Mouse (Mus musculus): ENCODE results near the gene Notum.

The Notum gene

GRCm38 (mm10) chr11:120661076-120661460 is at the start of gene Notum:
Gene Notum (minus strand): TSS chr11:120661175.
- DNase-seq (ENCODE audit: low spot score): no peak

- DNase-seq (ENCODE audit: low spot score): no peak
Observed at GRCm38 (mm10) chr11:120710672-120711071, 49.7 kb upstream of the Notum start.

- no peak for DNase-seq (ENCODE audit: low spot score)
Observed at GRCm38 (mm10) chr11:120709551-120709950, 48.6 kb upstream of the Notum start.

- DNase-seq (ENCODE audit: low spot score): no peak
Observed at GRCm38 (mm10) chr11:120707969-120708368, 47.0 kb upstream of the Notum start.

GRCm38 (mm10) chr11:120707225-120707624 is 46.2 kb upstream of the Notum start:
- no peak for DNase-seq (ENCODE audit: low spot score)

- no peak for DNase-seq (ENCODE audit: low spot score)
Observed at GRCm38 (mm10) chr11:120706120-120706519, 45.1 kb upstream of the Notum start.

- no peak for DNase-seq (ENCODE audit: low spot score)
Observed at GRCm38 (mm10) chr11:120704486-120705325, 43.7 kb upstream of the Notum start.

GRCm38 (mm10) chr11:120703696-120704454 is 42.9 kb upstream of the Notum start:
- no peak for DNase-seq (ENCODE audit: low spot score)

GRCm38 (mm10) chr11:120697741-120698140 is 36.8 kb upstream of the Notum start:
- DNase-seq (ENCODE audit: low spot score): no peak

- DNase-seq (ENCODE audit: low spot score): no peak
Observed at GRCm38 (mm10) chr11:120696568-120696967, 35.6 kb upstream of the Notum start.

GRCm38 (mm10) chr11:120695641-120696040 is 34.7 kb upstream of the Notum start:
- no peak for DNase-seq (ENCODE audit: low spot score)

- no peak for DNase-seq (ENCODE audit: low spot score)
Observed at GRCm38 (mm10) chr11:120695184-120695583, 34.2 kb upstream of the Notum start.

GRCm38 (mm10) chr11:120693461-120693860 is 32.5 kb upstream of the Notum start:
- DNase-seq (ENCODE audit: low spot score): no peak

- no peak for DNase-seq (ENCODE audit: low spot score)
Observed at GRCm38 (mm10) chr11:120692471-120693011, 31.6 kb upstream of the Notum start.

GRCm38 (mm10) chr11:120689365-120689764 is 28.4 kb upstream of the Notum start:
- no peak for DNase-seq (ENCODE audit: low spot score)

GRCm38 (mm10) chr11:120686650-120687272 is 25.8 kb upstream of the Notum start:
- no peak for DNase-seq (ENCODE audit: low spot score)

GRCm38 (mm10) chr11:120684660-120685059 is 23.7 kb upstream of the Notum start:
- no peak for DNase-seq (ENCODE audit: low spot score)

GRCm38 (mm10) chr11:120684086-120684485 is 23.1 kb upstream of the Notum start:
- no peak for DNase-seq (ENCODE audit: low spot score)

- no peak for DNase-seq (ENCODE audit: low spot score)
Observed at GRCm38 (mm10) chr11:120683536-120683935, 22.6 kb upstream of the Notum start.

GRCm38 (mm10) chr11:120682683-120683082 is 21.7 kb upstream of the Notum start:
- no peak for DNase-seq (ENCODE audit: low spot score)

GRCm38 (mm10) chr11:120679909-120680308 is 18.9 kb upstream of the Notum start:
- DNase-seq (ENCODE audit: low spot score): no peak

- DNase-seq (ENCODE audit: low spot score): no peak
Observed at GRCm38 (mm10) chr11:120676951-120677350, 16.0 kb upstream of the Notum start.

All from layer of hippocampus, adult 9-10 months (tissue).